ENCODE assay signal across 17 mouse cellular contexts in the genomic region with DNA sequence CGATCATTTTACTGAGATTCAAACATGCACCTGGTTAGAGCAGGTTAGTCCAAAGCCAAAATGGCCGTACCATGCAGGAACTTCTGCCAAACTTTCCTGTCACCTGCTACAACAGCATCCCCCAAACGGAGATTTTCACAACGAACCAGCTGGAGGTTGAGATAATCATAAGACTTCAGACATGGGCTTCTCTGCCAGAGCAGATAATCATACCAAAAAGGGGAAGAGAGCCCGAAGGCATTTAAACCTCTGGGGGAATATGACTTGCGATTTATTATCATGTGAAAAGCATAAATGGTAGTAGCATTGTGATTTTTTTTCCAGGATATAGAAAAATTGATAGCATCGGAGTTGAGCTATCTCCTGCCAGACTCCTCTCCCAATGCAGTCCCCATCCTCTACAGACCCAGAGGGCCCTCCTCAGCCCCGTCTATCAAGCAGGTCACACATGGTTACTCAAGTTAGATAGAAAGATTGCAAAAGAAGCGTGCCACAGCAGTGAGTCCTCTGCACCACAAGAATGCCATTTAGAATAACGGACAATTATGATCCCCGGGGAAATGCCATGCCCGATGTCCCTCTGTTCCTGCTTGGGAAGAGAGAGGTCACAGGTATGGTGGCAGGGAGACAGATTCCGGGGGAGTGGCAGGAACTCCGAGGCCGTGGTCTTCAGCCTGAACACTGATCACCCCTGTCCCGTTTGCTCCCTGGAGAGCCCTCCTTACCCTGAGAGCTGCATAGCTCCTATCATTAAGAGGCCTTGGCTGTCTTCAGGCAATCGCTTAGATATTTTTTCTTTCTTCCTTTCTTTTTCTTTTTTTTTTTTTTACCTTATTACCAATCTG.
DNase-seq lines count a peak whose midpoint lies in the region; ATAC-seq and TF ChIP-seq lines count a peak whose summit lies in the region.
"Had no signal": no experiment of that assay in that cellular context is flagged by ENCODE, and none has a peak within 500 bp of the region (broad histone marks: within the 10 kb centered on the region; RNA-seq: fewer than 3 reads in every experiment).

No protein-coding gene starts in this region.

- 0 out of 2 replicates have a peak, but pooled peaks cover 3% of the 10 kb centered on the region for H3K4me1 ChIP-seq in midbrain, embryonic 15.5 days
- no peaks in the 10 kb centered on the region for H3K4me1 ChIP-seq in midbrain, postnatal 0 days (ENCODE audit: insufficient read depth, low read length)
- no peaks in the 10 kb centered on the region for H3K4me1 ChIP-seq in hindbrain, embryonic 11.5 days (replicated peaks; ENCODE audit: control insufficient read depth, insufficient read depth, low read length)
- H3K4me1 ChIP-seq: hindbrain, embryonic 10.5 days; megakaryocyte, embryonic 14.5 days had no signal

- no peak for DNase-seq in midbrain, postnatal 0 days (ENCODE audit: low spot score)
- peak; percentile 77 for DNase-seq in Patski (ENCODE audit: low read depth, low spot score)
- no peak for DNase-seq in kidney, adult 11 months
- DNase-seq in layer of hippocampus, adult 2 months (ENCODE audit: low spot score in 2 of 2) = no peak
- DNase-seq in hindbrain, embryonic 11.5 days (ENCODE audit: low spot score) = no peak
- DNase-seq: cerebellum, adult 9-10 months; gastrocnemius, postnatal 10 days; kidney, adult 18-20 months; kidney, postnatal 10 days; lung, postnatal 10 days; thymus, adult 2 months had no signal

- TF ChIP-seq CTCF in midbrain, postnatal 0 days (IDR thresholded peaks at IDR 0.05) = no peak
- TF ChIP-seq CTCF in Patski (IDR thresholded peaks at IDR 0.05) = no peak
- no peak for TF ChIP-seq CTCF in layer of hippocampus, adult 2 months (conservative IDR thresholded peaks at IDR 0.05)

- H3K4me3 ChIP-seq in midbrain, embryonic 15.5 days = no peak overlapping the region
- no peak overlapping the region for H3K4me3 ChIP-seq in midbrain, postnatal 0 days (ENCODE audit: low read depth, low read length)
- no peak overlapping the region for H3K4me3 ChIP-seq in layer of hippocampus, adult 2 months
- no peak overlapping the region for H3K4me3 ChIP-seq in hindbrain, embryonic 11.5 days (ENCODE audit: low read depth, low read length)
- H3K4me3 ChIP-seq: forebrain, embryonic 13.5 days; hindbrain, embryonic 10.5 days; megakaryocyte, embryonic 14.5 days; myocyte had no signal

- H3K9me3 ChIP-seq in midbrain, embryonic 15.5 days = no peaks in the 10 kb centered on the region
- no peaks in the 10 kb centered on the region for H3K9me3 ChIP-seq in midbrain, postnatal 0 days (ENCODE audit: low read length)
- no peaks in the 10 kb centered on the region for H3K9me3 ChIP-seq in hindbrain, embryonic 11.5 days (ENCODE audit: control insufficient read depth, low read length)
- H3K9me3 ChIP-seq: forebrain, embryonic 13.5 days; hindbrain, embryonic 10.5 days had no signal

- no peak overlapping the region for H3K27ac ChIP-seq in midbrain, embryonic 15.5 days
- no peak overlapping the region for H3K27ac ChIP-seq in midbrain, postnatal 0 days (ENCODE audit: low read depth, low read length)
- no peak overlapping the region for H3K27ac ChIP-seq in layer of hippocampus, adult 2 months
- no peak overlapping the region for H3K27ac ChIP-seq in hindbrain, embryonic 11.5 days (ENCODE audit: low read depth, low read length)
- H3K27ac ChIP-seq: forebrain, embryonic 13.5 days; hindbrain, embryonic 10.5 days had no signal

- 57% methylated on average over 17 of the region's 17 CpGs for WGBS in midbrain, embryonic 15.5 days
- 62% methylated on average over 17 of the region's 17 CpGs for WGBS in midbrain, postnatal 0 days
- 87% methylated on average over 17 of the region's 17 CpGs for WGBS in hindbrain, embryonic 11.5 days

- H3K36me3 ChIP-seq in midbrain, embryonic 15.5 days (replicated peaks) = no peaks in the 10 kb centered on the region
- no peaks in the 10 kb centered on the region for H3K36me3 ChIP-seq in midbrain, postnatal 0 days (ENCODE audit: insufficient read depth, low read length)
- H3K36me3 ChIP-seq in hindbrain, embryonic 11.5 days (ENCODE audit: control insufficient read depth, insufficient read depth, low read length) = no peaks in the 10 kb centered on the region
- H3K36me3 ChIP-seq: hindbrain, embryonic 10.5 days had no signal

- peak; percentile 43; the same call in 1 of the 2 replicates for ATAC-seq in midbrain, embryonic 15.5 days (replicated peaks)
- ATAC-seq in midbrain, postnatal 0 days (ENCODE audit: low FRiP score) = no peak
- ATAC-seq in Patski = peak; percentile 89
- ATAC-seq in megakaryocyte, adult 5-6 weeks (ENCODE audit: poor library complexity, severe bottlenecking) = peak; percentile 45
- no peak for ATAC-seq in hindbrain, embryonic 11.5 days (ENCODE audit: low FRiP score)
- ATAC-seq: forebrain, embryonic 13.5 days had no signal

- no peaks in the 10 kb centered on the region for H3K27me3 ChIP-seq in midbrain, embryonic 15.5 days (replicated peaks)
- H3K27me3 ChIP-seq in midbrain, postnatal 0 days (ENCODE audit: insufficient read depth, low read length) = no peaks in the 10 kb centered on the region
- H3K27me3 ChIP-seq in Patski = no peaks in the 10 kb centered on the region
- no peaks in the 10 kb centered on the region for H3K27me3 ChIP-seq in hindbrain, embryonic 11.5 days (ENCODE audit: control insufficient read depth, insufficient read depth, low read length)
- H3K27me3 ChIP-seq: forebrain, embryonic 13.5 days; megakaryocyte, embryonic 14.5 days had no signal

- CTCF ChIA-PET in Patski (lab: Charles Lee) = interaction anchor here (1.2 to 1.6 kb wide), 3 partner anchors 11 to 16 kb away, joined by 3 to 4 read pairs (median 3); no protein-coding TSS in a partner anchor

- no peak overlapping the region for H3K9ac ChIP-seq in midbrain, embryonic 15.5 days
- H3K9ac ChIP-seq in midbrain, postnatal 0 days (replicated peaks; ENCODE audit: low read length, poor library complexity, severe bottlenecking) = no peak overlapping the region
- no peak overlapping the region for H3K9ac ChIP-seq in hindbrain, embryonic 11.5 days (ENCODE audit: low read depth, low read length)
- H3K9ac ChIP-seq: forebrain, embryonic 13.5 days had no signal

- in situ Hi-C loops in Patski (cut with MboI; ENCODE audit: low pct_unique_long_range_greater_than_20kb) = no loop called here

- no peak overlapping the region for H3K4me2 ChIP-seq in midbrain, embryonic 15.5 days
- no peak overlapping the region for H3K4me2 ChIP-seq in midbrain, postnatal 0 days (ENCODE audit: low read depth, low read length, poor library complexity, severe bottlenecking)
- no peak overlapping the region for H3K4me2 ChIP-seq in hindbrain, embryonic 11.5 days (replicated peaks; ENCODE audit: low read depth, low read length)
- H3K4me2 ChIP-seq: forebrain, embryonic 13.5 days had no signal

- POLR2A ChIA-PET in Patski (lab: Charles Lee) = interaction anchor here (0.6 to 1.5 kb wide), 3 partner anchors 13 to 100 kb away, joined by 5 to 6 read pairs (median 5); no protein-coding TSS in a partner anchor

Comparison
In these comparisons a context has a peak if more than half of its experiments do, and no peak if none do; other contexts are left out.
1. ATAC-seq: peak in midbrain, embryonic 15.5 days (single experiment), Patski (single experiment) and megakaryocyte, adult 5-6 weeks (single experiment); none in midbrain, postnatal 0 days (single experiment) and hindbrain, embryonic 11.5 days (single experiment).